Mouse (Mus musculus) skeletal muscle tissue, postnatal 0 days (tissue): Measurements from ENCODE around the gene Smim15. TPM values are rescaled to one million over a fixed set of nuclear protein-coding genes. Genes with fewer than 3 reads are reported as not detected.

Experiments
- polyA plus RNA-seq: library from polyadenylated mRNA; unstranded; fragments of >200 nt; fragmentation: Nextera tagmentation; extraction: Ambion mirVana; gene quantifications from 2 replicates; pipeline ENCODE4 v1.2.1, GENCODE M21; 2015

Smim15 gene
- 24.4 and 28.9 TPM in 2 replicates for polyA plus RNA-seq

GRCm38 (mm10) chr13:108044222-108044941 is at the start of gene Smim15:
Gene Smim15, plus strand, starts transcription at chr13:108044446.

Other genes starting within 250 kb of the Smim15 start
- gene Ndufaf2, start 114.2 kb downstream of the Smim15 start, polyA plus RNA-seq, result 30.9 and 42.6 TPM in 2 replicates
- 5.5 and 6.3 TPM in 2 replicates for gene Ercc8, start 114.3 kb downstream of the Smim15 start, polyA plus RNA-seq
- gene Elovl7, start 170.0 kb downstream of the Smim15 start, polyA plus RNA-seq, result 0.88 and 3.8 TPM in 2 replicates